Mouse (Mus musculus): ENCODE results near the gene Mrc2. TPM values are rescaled to one million over a fixed set of nuclear protein-coding genes. Genes with fewer than 3 reads are reported as not detected.
A peak's percentile ranks its signal among the peaks of the same experiment; 100 is the strongest.

Gene Mrc2
- 16.5 and 16.9 TPM in 2 replicates for polyA plus RNA-seq (2016; fragmentation: Nextera tagmentation; extraction: Ambion mirVana)

GRCm38 (mm10) chr11:105292124-105293071 lies at the start of gene Mrc2:
TSS of gene Mrc2 (plus strand) at chr11:105292643.
- H3K27me3 ChIP-seq (ENCODE audit: low read depth, poor library complexity, severe bottlenecking): no peaks in the 10 kb centered on the region
- H3K4me1 ChIP-seq: peaks cover 64% of the 10 kb centered on the region
- no peaks in the 10 kb centered on the region for H3K9me3 ChIP-seq (replicated peaks)
- peak within 1 kb of the TSS; percentile 82 for H3K4me3 ChIP-seq
- peak within 1 kb of the TSS; percentile 96 for H3K27ac ChIP-seq (replicated peaks)
- WGBS: under 1% methylated on average over 73 of the region's 75 CpGs
- peak; percentile 84 for DNase-seq (ENCODE audit: low spot score)
- H3K36me3 ChIP-seq: peaks cover 28% of the 10 kb centered on the region

DNA sequence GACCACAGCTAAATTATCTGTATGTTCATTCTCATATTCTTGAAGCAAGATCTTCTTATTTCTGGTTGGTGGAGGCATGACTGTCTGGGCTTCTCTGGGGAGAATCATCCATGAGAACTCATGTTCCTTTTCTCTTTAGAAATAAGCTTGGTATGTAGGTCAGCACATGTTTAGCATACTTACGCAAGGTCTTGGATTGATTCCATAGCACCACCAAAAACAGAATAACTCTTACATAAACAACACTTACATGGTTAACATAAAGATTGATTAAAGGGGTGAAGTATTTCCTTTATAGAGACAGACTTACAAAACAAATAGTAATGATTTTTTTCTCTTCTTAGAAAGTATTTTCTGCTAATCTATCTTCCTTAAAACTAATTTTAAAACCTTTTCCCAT lies 46.1 kb upstream of the Mrc2 start:
- H3K4me3 ChIP-seq: no peak overlapping the region
- peaks cover 99% of the 10 kb centered on the region for H3K36me3 ChIP-seq
- no peak overlapping the region for H3K27ac ChIP-seq (replicated peaks)
- WGBS: 98% methylated on average over 1 of the region's 1 CpGs
- DNase-seq (ENCODE audit: low spot score): no peak
- no peaks in the 10 kb centered on the region for H3K4me1 ChIP-seq
- H3K27me3 ChIP-seq (ENCODE audit: low read depth, poor library complexity, severe bottlenecking): no peaks in the 10 kb centered on the region
- no peaks in the 10 kb centered on the region for H3K9me3 ChIP-seq (replicated peaks)

- Histone ChIP-seq H3K4me3 (no peak overlapping the region), H3K27ac (replicated peaks) (no peak overlapping the region), H3K36me3 (peaks cover 98% of the 10 kb centered on the region), H3K9me3 (replicated peaks) (no peaks in the 10 kb centered on the region), H3K4me1 (no peaks in the 10 kb centered on the region), H3K27me3 (ENCODE audit: low read depth, poor library complexity, severe bottlenecking) (no peaks in the 10 kb centered on the region)
- WGBS: 93% methylated on average over 6 of the region's 6 CpGs
- no peak for DNase-seq (ENCODE audit: low spot score)
Observed at GRCm38 (mm10) chr11:105246785-105247184, 45.7 kb upstream of the Mrc2 start.

GRCm38 (mm10) chr11:105247321-105247720 lies 45.1 kb upstream of the Mrc2 start:
- Histone ChIP-seq H3K27ac (replicated peaks) (no peak overlapping the region), H3K4me1 (no peaks in the 10 kb centered on the region), H3K36me3 (peaks cover 98% of the 10 kb centered on the region), H3K27me3 (ENCODE audit: low read depth, poor library complexity, severe bottlenecking) (no peaks in the 10 kb centered on the region), H3K4me3 (no peak overlapping the region), H3K9me3 (replicated peaks) (no peaks in the 10 kb centered on the region)
- DNase-seq (ENCODE audit: low spot score): no peak
- 96% methylated on average over 5 of the region's 5 CpGs for WGBS

DNA sequence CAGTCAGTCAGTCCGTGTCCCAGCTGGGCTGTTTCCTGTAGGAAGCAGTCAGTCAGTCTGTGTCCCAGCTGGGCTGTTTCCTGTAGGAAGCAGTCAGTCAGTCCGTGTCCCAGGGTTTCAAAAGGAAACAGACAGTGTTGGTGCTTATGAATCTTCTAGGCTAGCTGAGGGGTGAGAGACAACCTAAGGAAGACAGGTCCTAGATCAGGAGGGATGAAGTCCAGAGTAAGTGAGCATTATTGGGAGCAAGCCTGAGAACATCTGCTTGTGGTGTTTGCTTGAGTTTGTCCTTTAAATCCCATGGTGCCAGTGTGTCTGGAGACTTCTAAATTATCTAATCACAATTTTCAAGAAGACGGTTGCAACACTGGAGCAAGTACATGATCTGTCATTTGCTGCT lies 32.7 kb upstream of the Mrc2 start:
- DNase-seq (ENCODE audit: low spot score): no peak
- Histone ChIP-seq H3K36me3 (peaks cover 82% of the 10 kb centered on the region), H3K9me3 (replicated peaks) (no peaks in the 10 kb centered on the region), H3K27ac (replicated peaks) (no peak overlapping the region), H3K4me3 (no peak overlapping the region), H3K27me3 (ENCODE audit: low read depth, poor library complexity, severe bottlenecking) (no peaks in the 10 kb centered on the region), H3K4me1 (no peaks in the 10 kb centered on the region)
- 88% methylated on average over 3 of the region's 3 CpGs for WGBS

- H3K36me3 ChIP-seq: peaks cover 78% of the 10 kb centered on the region
- H3K27ac ChIP-seq (replicated peaks): no peak overlapping the region
- DNase-seq (ENCODE audit: low spot score): no peak
- WGBS: 77% methylated on average over 5 of the region's 5 CpGs
- no peaks in the 10 kb centered on the region for H3K9me3 ChIP-seq (replicated peaks)
- H3K27me3 ChIP-seq (ENCODE audit: low read depth, poor library complexity, severe bottlenecking): no peaks in the 10 kb centered on the region
- H3K4me1 ChIP-seq: no peaks in the 10 kb centered on the region
- no peak overlapping the region for H3K4me3 ChIP-seq
Observed at GRCm38 (mm10) chr11:105261116-105261515, 31.3 kb upstream of the Mrc2 start.

DNA sequence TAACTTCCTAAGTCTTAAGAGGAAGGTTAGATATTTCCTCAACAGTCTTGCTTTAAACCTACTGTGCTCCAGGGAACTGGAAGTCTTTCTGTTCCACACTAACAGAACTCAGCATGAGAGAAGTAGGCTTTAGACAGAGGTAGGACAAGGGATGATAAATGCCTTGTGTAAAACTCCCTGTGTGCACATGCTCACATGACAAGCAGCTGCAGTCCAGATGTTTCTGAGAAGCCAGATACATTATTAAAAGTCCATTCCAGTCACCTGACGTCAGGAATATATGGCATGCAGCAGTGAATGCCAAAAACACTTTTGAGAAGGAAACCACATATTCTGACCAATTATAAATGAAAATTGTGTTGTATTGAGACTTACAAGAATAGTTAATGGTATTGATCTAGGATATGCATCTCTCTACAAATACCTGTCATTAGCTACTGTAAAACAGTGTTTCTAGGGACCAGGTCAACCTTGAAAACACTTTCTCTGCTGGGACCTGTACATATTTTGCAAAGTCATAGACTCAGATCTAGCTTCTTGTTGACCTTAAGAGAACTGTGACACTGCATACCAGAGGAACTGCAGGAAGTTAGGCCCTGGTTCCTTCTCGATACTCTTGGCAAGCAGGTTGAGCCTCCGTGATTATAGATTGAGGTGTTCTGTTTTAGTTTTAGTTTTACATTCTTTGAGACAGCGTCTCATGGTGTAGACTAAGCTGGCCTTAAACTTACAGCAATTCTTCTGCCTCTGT lies 30.7 kb upstream of the Mrc2 start:
- DNase-seq (ENCODE audit: low spot score): no peak
- Histone ChIP-seq H3K36me3 (peaks cover 78% of the 10 kb centered on the region), H3K4me3 (no peak overlapping the region), H3K27ac (replicated peaks) (no peak overlapping the region), H3K27me3 (ENCODE audit: low read depth, poor library complexity, severe bottlenecking) (no peaks in the 10 kb centered on the region), H3K9me3 (replicated peaks) (no peaks in the 10 kb centered on the region), H3K4me1 (no peaks in the 10 kb centered on the region)
- WGBS: 89% methylated on average over 4 of the region's 4 CpGs

DNA sequence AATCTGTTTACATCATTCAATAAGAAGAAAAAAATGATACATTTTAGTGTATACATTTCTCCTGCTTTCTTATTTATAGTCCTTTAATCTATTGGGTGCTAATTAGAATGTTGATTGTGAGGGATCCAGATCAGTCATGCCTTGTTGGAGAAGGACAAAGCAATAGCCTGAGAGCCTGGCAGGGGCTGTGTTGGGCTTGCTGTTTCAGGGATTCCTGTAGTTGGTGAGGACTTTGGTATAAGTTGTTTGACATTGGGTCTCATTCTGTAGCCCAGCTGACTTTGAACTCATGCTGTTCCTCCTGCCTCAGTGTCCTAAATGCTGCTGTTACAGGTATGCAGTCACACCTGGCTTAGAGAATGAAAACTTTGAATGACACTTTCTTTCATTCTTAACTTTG lies 27.9 kb upstream of the Mrc2 start:
- Histone ChIP-seq H3K27me3 (ENCODE audit: low read depth, poor library complexity, severe bottlenecking) (no peaks in the 10 kb centered on the region), H3K4me1 (no peaks in the 10 kb centered on the region), H3K36me3 (peaks cover 79% of the 10 kb centered on the region), H3K9me3 (replicated peaks) (no peaks in the 10 kb centered on the region), H3K27ac (replicated peaks) (no peak overlapping the region), H3K4me3 (no peak overlapping the region)
- DNase-seq (ENCODE audit: low spot score): no peak

- DNase-seq (ENCODE audit: low spot score): no peak
- peaks cover 79% of the 10 kb centered on the region for H3K36me3 ChIP-seq
- no peaks in the 10 kb centered on the region for H3K9me3 ChIP-seq (replicated peaks)
Observed at GRCm38 (mm10) chr11:105264988-105265387, 27.5 kb upstream of the Mrc2 start.

DNA sequence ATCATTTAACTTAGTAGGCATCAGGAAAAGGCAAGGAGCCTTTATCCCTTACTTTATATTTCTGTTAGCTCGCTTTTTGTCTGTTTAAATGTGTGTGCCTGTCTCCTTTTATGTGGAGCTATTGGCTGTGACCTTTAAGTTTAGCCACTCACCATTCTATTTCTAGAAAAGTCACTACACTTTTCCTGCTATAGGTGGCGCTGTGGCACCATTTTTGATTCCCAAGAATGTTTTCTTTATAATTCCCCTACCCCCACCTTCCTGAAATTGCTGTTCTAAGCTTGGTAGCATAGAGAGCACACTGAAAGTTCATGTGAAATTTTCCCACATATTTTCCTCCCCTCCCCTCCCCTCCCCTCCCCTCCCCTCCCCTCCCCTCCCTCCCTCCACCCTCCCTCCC lies 22.3 kb upstream of the Mrc2 start:
- no peaks in the 10 kb centered on the region for H3K9me3 ChIP-seq (replicated peaks)
- DNase-seq (ENCODE audit: low spot score): peak; percentile 28
- no peaks in the 10 kb centered on the region for H3K4me1 ChIP-seq
- H3K4me3 ChIP-seq: no peak overlapping the region
- H3K27ac ChIP-seq (replicated peaks): no peak overlapping the region
- peaks cover 88% of the 10 kb centered on the region for H3K36me3 ChIP-seq
- 17% methylated on average over 2 of the region's 2 CpGs for WGBS
- H3K27me3 ChIP-seq (ENCODE audit: low read depth, poor library complexity, severe bottlenecking): no peaks in the 10 kb centered on the region

More at GRCm38 (mm10) chr11:105264988-105265387, 27.5 kb upstream of the Mrc2 start:
- no peaks in the 10 kb centered on the region for H3K27me3 ChIP-seq (ENCODE audit: low read depth, poor library complexity, severe bottlenecking)
- WGBS: 97% methylated on average over 3 of the region's 3 CpGs
- H3K4me1 ChIP-seq: no peaks in the 10 kb centered on the region
- no peak overlapping the region for H3K27ac ChIP-seq (replicated peaks)
- H3K4me3 ChIP-seq: no peak overlapping the region

- peaks cover 7% of the 10 kb centered on the region for H3K4me1 ChIP-seq
- H3K27me3 ChIP-seq (ENCODE audit: low read depth, poor library complexity, severe bottlenecking): no peaks in the 10 kb centered on the region
- peaks cover 96% of the 10 kb centered on the region for H3K36me3 ChIP-seq
- 88% methylated on average over 6 of the region's 6 CpGs for WGBS
- H3K4me3 ChIP-seq: no peak overlapping the region
- H3K27ac ChIP-seq (replicated peaks): no peak overlapping the region
- DNase-seq (ENCODE audit: low spot score): no peak
- no peaks in the 10 kb centered on the region for H3K9me3 ChIP-seq (replicated peaks)
Observed at GRCm38 (mm10) chr11:105280456-105280855, 12.0 kb upstream of the Mrc2 start.

GRCm38 (mm10) chr11:105281291-105281690 lies 11.2 kb upstream of the Mrc2 start:
- H3K4me3 ChIP-seq: no peak overlapping the region
- H3K27me3 ChIP-seq (ENCODE audit: low read depth, poor library complexity, severe bottlenecking): no peaks in the 10 kb centered on the region
- no peak for DNase-seq (ENCODE audit: low spot score)
- peaks cover 13% of the 10 kb centered on the region for H3K4me1 ChIP-seq
- peaks cover 96% of the 10 kb centered on the region for H3K36me3 ChIP-seq
- WGBS: 82% methylated on average over 7 of the region's 7 CpGs
- no peaks in the 10 kb centered on the region for H3K9me3 ChIP-seq (replicated peaks)
- H3K27ac ChIP-seq (replicated peaks): no peak overlapping the region

All from midbrain, embryonic 10.5 days (tissue).